Mouse (Mus musculus) heart, embryonic 15.5 days (tissue): Measurements from ENCODE around the gene Ptk7. TPM values are rescaled to one million over a fixed set of nuclear protein-coding genes. Genes with fewer than 3 reads are reported as not detected.
A peak's percentile ranks its signal among the peaks of the same experiment; 100 is the strongest.

Experiments
- ATAC-seq: fragments of 200-750 bp; cut with Nextera tagmentation; replicated peaks from 2 replicates; pipeline ENCODE4 v1.8.0; 2017; ENCODE audit warnings: low read depth, moderate TSS enrichment; ENCODE audit not compliant: insufficient number of reproducible peaks, insufficient read depth, low FRiP score
- H3K27ac ChIP-seq: fragments of 300-500 bp; sonication (generic); 2 replicates; pipeline ENCODE4 v1.5.1; 2015; ENCODE audit warnings: mild to moderate bottlenecking, inconsistent platforms
- H3K27me3 ChIP-seq: fragments of 300-500 bp; sonication (generic); 2 replicates; pipeline ENCODE4 v1.6.1; 2015; ENCODE audit warnings: inconsistent platforms
- H3K36me3 ChIP-seq: fragments of 300-500 bp; sonication (generic); 2 replicates; pipeline ENCODE4 v1.6.1; 2015; ENCODE audit warnings: mild to moderate bottlenecking, inconsistent platforms
- H3K4me1 ChIP-seq: fragments of 300-500 bp; sonication (generic); replicated peaks from 2 replicates; pipeline ENCODE4 v1.6.1; 2015; ENCODE audit warnings: inconsistent platforms
- H3K4me2 ChIP-seq: fragments of 300-500 bp; sonication (generic); 2 replicates; pipeline ENCODE4 v1.6.1; 2015; ENCODE audit warnings: inconsistent platforms, mild to moderate bottlenecking, moderate library complexity
- H3K4me3 ChIP-seq: fragments of 300-500 bp; sonication (generic); 2 replicates; pipeline ENCODE4 v1.5.1; 2015; ENCODE audit warnings: mild to moderate bottlenecking, inconsistent platforms
- H3K9ac ChIP-seq: fragments of 300-500 bp; sonication (generic); 2 replicates; pipeline ENCODE4 v1.6.1; 2015; ENCODE audit warnings: mild to moderate bottlenecking, inconsistent platforms
- H3K9me3 ChIP-seq: fragments of 300-500 bp; sonication (generic); replicated peaks from 2 replicates; pipeline ENCODE4 v1.6.1; 2016; ENCODE audit warnings: inconsistent platforms
- WGBS: fragments of 180-500 bp; shearing (Covaris S2); methylation state at CpG from one replicate; pipeline ENCODE4 v1.1.7; 2015; ENCODE audit warnings: mixed read lengths; 5-methylcytosine and 5-hydroxymethylcytosine counted together
- polyA plus RNA-seq: library from polyadenylated mRNA; unstranded; fragments of >200 nt; fragmentation: Nextera tagmentation; extraction: Ambion mirVana; gene quantifications from 2 replicates; pipeline ENCODE4 v1.2.1, GENCODE M21; 2015

Ptk7 gene
- polyA plus RNA-seq, 1 experiment from 2014 or later: 34.1 TPM

- no peak overlapping the region for H3K27ac ChIP-seq
- ATAC-seq: no peak
These were observed 26.1 kb downstream of the Ptk7 start for GRCm38 (mm10) chr17:46603229-46603628.

GRCm38 (mm10) chr17:46602212-46602611 lies 27.1 kb downstream of the Ptk7 start:
- no peak overlapping the region for H3K4me3 ChIP-seq
- no peaks in the 10 kb centered on the region for H3K9me3 ChIP-seq
- H3K27me3 ChIP-seq: no peaks in the 10 kb centered on the region
- no peak overlapping the region for H3K9ac ChIP-seq
- H3K36me3 ChIP-seq: no peaks in the 10 kb centered on the region
- H3K4me2 ChIP-seq: no peak overlapping the region
- 34% methylated on average over 9 of the region's 9 CpGs for WGBS
- ATAC-seq: no peak; the same call in 1 of the 2 replicates
- H3K4me1 ChIP-seq: peaks cover 19% of the 10 kb centered on the region
- peak overlapping the region; percentile 69 for H3K27ac ChIP-seq

More at GRCm38 (mm10) chr17:46603229-46603628, 26.1 kb downstream of the Ptk7 start:
- WGBS: 93% methylated on average over 4 of the region's 4 CpGs
- H3K36me3 ChIP-seq: no peaks in the 10 kb centered on the region
- no peaks in the 10 kb centered on the region for H3K27me3 ChIP-seq
- no peak overlapping the region for H3K4me3 ChIP-seq
- no peak overlapping the region for H3K4me2 ChIP-seq
- H3K4me1 ChIP-seq: peaks cover 19% of the 10 kb centered on the region
- H3K9ac ChIP-seq: no peak overlapping the region
- H3K9me3 ChIP-seq: no peaks in the 10 kb centered on the region

- Histone ChIP-seq H3K9me3 (no peaks in the 10 kb centered on the region), H3K27me3 (no peaks in the 10 kb centered on the region), H3K4me2 (no peak overlapping the region), H3K36me3 (no peaks in the 10 kb centered on the region), H3K9ac (no peak overlapping the region), H3K4me3 (no peak overlapping the region), H3K27ac (no peak overlapping the region; the same call in 1 of the 2 replicates), H3K4me1 (peaks cover 19% of the 10 kb centered on the region)
- WGBS: 93% methylated on average over 2 of the region's 2 CpGs
- ATAC-seq: no peak
These were observed 28.7 kb downstream of the Ptk7 start for GRCm38 (mm10) chr17:46600569-46600968.

- WGBS: 74% methylated on average over 4 of the region's 4 CpGs
- no peak for ATAC-seq
- H3K36me3 ChIP-seq: no peaks in the 10 kb centered on the region
- H3K4me3 ChIP-seq: no peak overlapping the region
- H3K27me3 ChIP-seq: no peaks in the 10 kb centered on the region
- peaks cover 25% of the 10 kb centered on the region for H3K4me1 ChIP-seq
- H3K9ac ChIP-seq: no peak overlapping the region
- no peak overlapping the region for H3K4me2 ChIP-seq
- H3K27ac ChIP-seq: no peak overlapping the region
- no peaks in the 10 kb centered on the region for H3K9me3 ChIP-seq
These were observed 30.3 kb downstream of the Ptk7 start for GRCm38 (mm10) chr17:46598963-46599362.

- Histone ChIP-seq H3K4me3 (no peak overlapping the region), H3K4me1 (peaks cover 31% of the 10 kb centered on the region), H3K27ac (no peak overlapping the region), H3K9me3 (no peaks in the 10 kb centered on the region), H3K27me3 (no peaks in the 10 kb centered on the region), H3K4me2 (no peak overlapping the region), H3K9ac (no peak overlapping the region), H3K36me3 (no peaks in the 10 kb centered on the region)
- WGBS: 80% methylated on average over 11 of the region's 11 CpGs
- ATAC-seq: no peak
These were observed 31.3 kb downstream of the Ptk7 start for GRCm38 (mm10) chr17:46597956-46598355.

GRCm38 (mm10) chr17:46595336-46595735 lies 34.0 kb downstream of the Ptk7 start:
- H3K36me3 ChIP-seq: no peaks in the 10 kb centered on the region; the same call in 1 of the 2 replicates
- H3K4me3 ChIP-seq: no peak overlapping the region
- peaks cover 21% of the 10 kb centered on the region for H3K4me1 ChIP-seq
- H3K27ac ChIP-seq: peak overlapping the region; percentile 56
- H3K9ac ChIP-seq: no peak overlapping the region
- no peaks in the 10 kb centered on the region for H3K27me3 ChIP-seq
- H3K9me3 ChIP-seq: no peaks in the 10 kb centered on the region
- ATAC-seq: no peak
- WGBS: 78% methylated on average over 6 of the region's 6 CpGs
- H3K4me2 ChIP-seq: no peak overlapping the region

- Histone ChIP-seq H3K27me3 (no peaks in the 10 kb centered on the region), H3K9me3 (no peaks in the 10 kb centered on the region), H3K9ac (peak overlapping the region; percentile 34), H3K4me3 (no peak overlapping the region), H3K4me1 (peaks cover 21% of the 10 kb centered on the region), H3K27ac (peak overlapping the region; percentile 56), H3K36me3 (peaks cover 5% of the 10 kb centered on the region; the same call in 1 of the 2 replicates), H3K4me2 (no peak overlapping the region)
- WGBS: 15% methylated on average over 9 of the region's 9 CpGs
- ATAC-seq: no peak
These were observed 34.7 kb downstream of the Ptk7 start for GRCm38 (mm10) chr17:46594606-46595005.

- no peaks in the 10 kb centered on the region for H3K27me3 ChIP-seq
- H3K27ac ChIP-seq: no peak overlapping the region
- 90% methylated on average over 4 of the region's 4 CpGs for WGBS
- H3K4me3 ChIP-seq: no peak overlapping the region
- peaks cover 21% of the 10 kb centered on the region for H3K4me1 ChIP-seq
- peaks cover 16% of the 10 kb centered on the region for H3K36me3 ChIP-seq
- ATAC-seq: no peak
- H3K4me2 ChIP-seq: no peak overlapping the region
- H3K9ac ChIP-seq: no peak overlapping the region
- H3K9me3 ChIP-seq: no peaks in the 10 kb centered on the region
These were observed 36.2 kb downstream of the Ptk7 start for GRCm38 (mm10) chr17:46593124-46593523.

- H3K4me1 ChIP-seq: peaks cover 21% of the 10 kb centered on the region
- no peak overlapping the region for H3K4me3 ChIP-seq
- peaks cover 19% of the 10 kb centered on the region for H3K36me3 ChIP-seq
- H3K9ac ChIP-seq: no peak overlapping the region
- no peak for ATAC-seq
- no peaks in the 10 kb centered on the region for H3K9me3 ChIP-seq
- WGBS: 57% methylated on average over 19 of the region's 19 CpGs
- no peak overlapping the region for H3K4me2 ChIP-seq
- no peak overlapping the region for H3K27ac ChIP-seq
- no peaks in the 10 kb centered on the region for H3K27me3 ChIP-seq
These were observed 37.9 kb downstream of the Ptk7 start for GRCm38 (mm10) chr17:46591406-46591805.

- H3K27ac ChIP-seq: no peak overlapping the region
- H3K36me3 ChIP-seq: peaks cover 27% of the 10 kb centered on the region
- H3K4me1 ChIP-seq: peaks cover 21% of the 10 kb centered on the region
- H3K4me3 ChIP-seq: no peak overlapping the region
- no peak overlapping the region for H3K4me2 ChIP-seq
- no peak overlapping the region for H3K9ac ChIP-seq
- no peaks in the 10 kb centered on the region for H3K9me3 ChIP-seq
- WGBS: 85% methylated on average over 7 of the region's 7 CpGs
- no peak for ATAC-seq
- H3K27me3 ChIP-seq: no peaks in the 10 kb centered on the region
These were observed 38.9 kb downstream of the Ptk7 start for GRCm38 (mm10) chr17:46590439-46590838.

- no peak overlapping the region for H3K9ac ChIP-seq
- no peaks in the 10 kb centered on the region for H3K27me3 ChIP-seq
- no peak overlapping the region for H3K4me2 ChIP-seq
- peaks cover 14% of the 10 kb centered on the region for H3K4me1 ChIP-seq
- H3K27ac ChIP-seq: no peak overlapping the region
- H3K4me3 ChIP-seq: no peak overlapping the region
- WGBS: 85% methylated on average over 16 of the region's 16 CpGs
- no peaks in the 10 kb centered on the region for H3K9me3 ChIP-seq
- ATAC-seq: no peak
- peaks cover 31% of the 10 kb centered on the region for H3K36me3 ChIP-seq
These were observed 39.5 kb downstream of the Ptk7 start for GRCm38 (mm10) chr17:46589635-46590314.

- Histone ChIP-seq H3K9ac (no peak overlapping the region), H3K9me3 (no peaks in the 10 kb centered on the region), H3K27ac (no peak overlapping the region), H3K4me1 (peaks cover 8% of the 10 kb centered on the region; the same call in 1 of the 2 replicates), H3K4me2 (no peak overlapping the region), H3K36me3 (peaks cover 32% of the 10 kb centered on the region), H3K4me3 (no peak overlapping the region), H3K27me3 (no peaks in the 10 kb centered on the region)
- no peak for ATAC-seq
- 88% methylated on average over 6 of the region's 6 CpGs for WGBS
These were observed 40.4 kb downstream of the Ptk7 start for GRCm38 (mm10) chr17:46588913-46589312.
